Mouse (Mus musculus): Measurements from ENCODE around the gene Fbxl3. TPM values are rescaled to one million over a fixed set of nuclear protein-coding genes. Genes with fewer than 3 reads are reported as not detected.

Fbxl3 gene
- total RNA-seq, 1 experiment, result 32.6 TPM

DNA sequence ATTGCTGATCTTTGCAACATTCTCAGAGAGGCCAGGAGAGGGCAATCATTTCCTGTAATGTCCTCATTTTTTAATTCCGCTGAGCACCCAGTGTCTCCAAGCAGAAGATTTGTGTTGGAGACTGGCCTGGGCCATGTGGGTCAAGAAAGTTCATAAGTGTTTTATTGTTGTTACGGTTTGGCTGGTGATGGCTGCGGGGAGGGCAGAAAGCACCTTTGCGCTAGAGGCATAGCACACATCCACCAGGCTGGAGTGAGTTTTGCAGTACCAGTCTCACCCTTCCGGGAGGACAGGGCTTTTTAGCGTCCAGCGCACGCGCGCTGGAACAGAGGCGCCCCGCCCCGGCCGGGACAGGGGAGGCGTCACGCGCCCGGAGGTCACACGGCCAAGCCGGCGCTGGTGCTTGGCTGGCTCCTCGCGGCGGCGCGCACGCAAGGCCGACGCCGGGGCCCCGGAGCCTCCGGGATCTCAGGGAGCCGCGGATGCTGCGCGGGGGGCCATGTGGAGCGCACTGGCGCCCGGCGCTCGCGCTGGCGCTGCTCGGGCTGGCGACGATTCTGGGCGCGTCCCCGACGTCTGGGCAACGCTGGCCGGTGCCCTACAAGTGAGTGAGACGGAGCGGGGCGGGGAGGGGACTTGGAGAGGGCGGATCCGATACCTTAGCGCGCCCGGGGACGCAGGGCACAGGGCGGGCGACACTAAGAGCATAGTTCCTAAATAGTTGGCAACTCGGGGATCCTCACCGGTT is 29.3 kb downstream of the Fbxl3 start, which contains the start of gene Cln5:
Gene Cln5, plus strand, starts transcription at position 353 of the 748 bp plus-strand sequence.
- in situ Hi-C loops (cut with MboI; ENCODE audit: low sequenced_read_pairs in 2 of 2, unreplicated experiment in 2 of 2), result no loop called here
- 0 out of 2 replicates have a peak, but pooled peaks have one; percentile 14 for TF ChIP-seq HCFC1 (IDR thresholded peaks at IDR 0.05; ENCODE audit: borderline replicate concordance, insufficient read depth, low read length)
- TF ChIP-seq ZC3H11A (IDR thresholded peaks at IDR 0.05; ENCODE audit: borderline replicate concordance, low read depth, low read length), result no peak
- Histone ChIP-seq H3K27ac (ENCODE audit: insufficient read depth, low read depth, low read length, poor library complexity, severe bottlenecking) (peak within 1 kb of the TSS; percentile 74), H3K4me1 (ENCODE audit: control insufficient read depth in 2 of 2, insufficient read depth in 2 of 2, low read length in 2 of 2, poor library complexity in 1 of 2) (peaks cover 0 to 5% of the 10 kb centered on the region in 2 experiments; a peak in 2 of 4 replicates), H3K4me3 (ENCODE audit: insufficient read depth in 1 of 2, low read depth in 1 of 2, low read length in 2 of 2, poor library complexity in 1 of 2, severe bottlenecking in 1 of 2) (peak within 1 kb of the TSS; percentile 73 to 98), H3K36me3 (ENCODE audit: control insufficient read depth, insufficient read depth, low read length, poor library complexity, severe bottlenecking) (peaks cover 16% of the 10 kb centered on the region; the same call in 1 of the 2 replicates), H3K9ac (ENCODE audit: insufficient read depth, low read depth, low read length, poor library complexity, severe bottlenecking) (peak within 1 kb of the TSS; percentile 95), H3K9me3 (ENCODE audit: control insufficient read depth, insufficient read depth, low read depth, low read length) (0 out of 2 replicates have a peak, but pooled peaks cover 1% of the 10 kb centered on the region)
- peak; percentile 77 for DNase-seq (ENCODE audit: low read depth, low spot score)

DNA sequence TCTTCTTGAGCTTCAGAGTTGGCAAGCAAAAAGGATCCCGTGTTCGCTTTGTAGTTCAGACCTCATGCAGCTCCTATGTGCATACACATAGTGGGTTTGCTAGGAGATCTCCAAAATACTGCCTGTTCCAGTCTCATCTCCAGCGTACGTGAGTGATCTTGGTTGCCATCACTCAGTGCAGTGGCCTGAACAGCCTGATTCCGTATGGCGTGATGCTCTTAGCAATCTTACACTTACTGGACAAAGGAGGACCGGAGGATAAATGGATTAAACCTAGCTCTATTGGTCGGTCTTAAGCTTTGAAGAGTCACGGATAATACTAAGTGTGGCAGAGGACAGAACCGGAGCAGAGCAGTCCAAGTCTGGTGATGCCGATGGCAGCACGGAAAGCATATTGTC is 29.9 kb downstream of the Fbxl3 start:
- no peak for TF ChIP-seq HCFC1 (IDR thresholded peaks at IDR 0.05; ENCODE audit: borderline replicate concordance, insufficient read depth, low read length)
- no peak for TF ChIP-seq MAFK (IDR thresholded peaks at IDR 0.05; ENCODE audit: insufficient read depth, low read depth, low read length)
- TF ChIP-seq ZNF384 (IDR thresholded peaks at IDR 0.05; ENCODE audit: low read depth, low read length), result no peak
- TF ChIP-seq ZC3H11A (IDR thresholded peaks at IDR 0.05; ENCODE audit: borderline replicate concordance, low read depth, low read length), result no peak
- no peak for TF ChIP-seq CHD2 (IDR thresholded peaks at IDR 0.05; ENCODE audit: low read depth, low read length)

DNA sequence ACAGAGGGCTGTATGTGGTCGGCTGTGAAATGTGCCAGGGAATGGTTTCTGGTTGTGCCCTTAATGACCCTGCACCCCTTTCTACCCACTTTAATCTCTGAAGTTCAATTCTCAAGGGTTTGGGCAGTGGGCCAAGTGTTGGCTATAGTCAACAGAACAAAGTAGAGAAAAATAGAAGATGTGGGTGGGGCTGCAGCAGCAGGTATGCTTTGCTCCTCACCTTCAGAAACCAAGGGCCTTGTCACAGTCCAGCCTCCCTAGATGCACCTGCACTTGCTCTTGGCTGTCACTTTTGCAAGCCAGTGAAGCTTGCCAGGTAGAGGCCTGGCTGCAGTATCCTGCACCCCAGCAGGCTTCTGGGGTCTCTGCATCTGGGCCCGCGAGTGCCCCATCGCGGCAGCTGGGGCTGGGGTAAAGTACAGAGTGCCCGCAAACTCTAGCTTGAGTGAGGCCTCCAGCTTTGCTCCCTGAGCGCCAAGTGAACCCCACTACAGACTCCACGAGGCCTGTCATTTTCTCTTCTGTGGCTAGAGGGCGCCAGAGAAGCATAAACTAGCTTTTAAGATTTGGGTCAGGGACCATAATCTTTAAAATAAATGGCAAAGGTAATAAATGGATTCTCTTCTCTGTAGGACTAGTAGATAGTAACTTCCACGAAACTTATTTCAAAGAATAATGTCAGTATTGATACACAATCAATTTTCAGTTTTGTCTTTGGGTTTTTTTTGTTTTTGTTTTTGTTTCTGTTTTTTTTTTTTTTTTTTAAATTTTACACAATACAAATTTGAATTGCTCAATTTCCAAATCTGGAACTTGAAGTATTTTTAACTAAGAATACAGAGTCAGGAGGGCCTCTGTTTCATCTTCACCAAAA is 33.8 kb downstream of the Fbxl3 start:
- H3K27ac ChIP-seq (ENCODE audit: insufficient read depth, low read depth, low read length, poor library complexity, severe bottlenecking), result no peak overlapping the region
- TF ChIP-seq MAFK (IDR thresholded peaks at IDR 0.05; ENCODE audit: insufficient read depth, low read depth, low read length) (no peak), ZC3H11A (IDR thresholded peaks at IDR 0.05; ENCODE audit: borderline replicate concordance, low read depth, low read length) (peak; percentile 31; the same call in 1 of the 2 replicates), HCFC1 (IDR thresholded peaks at IDR 0.05; ENCODE audit: borderline replicate concordance, insufficient read depth, low read length) (no peak), ZNF384 (IDR thresholded peaks at IDR 0.05; ENCODE audit: low read depth, low read length) (peak; percentile 52; the same call in 1 of the 2 replicates), CHD2 (IDR thresholded peaks at IDR 0.05; ENCODE audit: low read depth, low read length) (no peak)
- 0 out of 2 replicates have a peak, but pooled peaks cover 1% of the 10 kb centered on the region for H3K9me3 ChIP-seq (ENCODE audit: control insufficient read depth, insufficient read depth, low read depth, low read length)
- in situ Hi-C loops (cut with MboI; ENCODE audit: low sequenced_read_pairs in 2 of 2, unreplicated experiment in 2 of 2), result no loop called here
- no peak overlapping the region for H3K9ac ChIP-seq (ENCODE audit: insufficient read depth, low read depth, low read length, poor library complexity, severe bottlenecking)
- H3K36me3 ChIP-seq (ENCODE audit: control insufficient read depth, insufficient read depth, low read length, poor library complexity, severe bottlenecking), result no peaks in the 10 kb centered on the region
- H3K4me3 ChIP-seq (ENCODE audit: insufficient read depth in 1 of 2, low read depth in 1 of 2, low read length in 2 of 2, poor library complexity in 1 of 2, severe bottlenecking in 1 of 2), result peak overlapping the region in 1 of 2 experiments; percentile 54; a peak in 2 of 4 replicates
- peaks cover 0 to 5% of the 10 kb centered on the region in 2 experiments; a peak in 2 of 4 replicates for H3K4me1 ChIP-seq (ENCODE audit: control insufficient read depth in 2 of 2, insufficient read depth in 2 of 2, low read length in 2 of 2, poor library complexity in 1 of 2)
- DNase-seq (ENCODE audit: low read depth, low spot score), result peak; percentile 69

More for the DNA sequence above, 29.9 kb downstream of the Fbxl3 start:
- H3K9me3 ChIP-seq (ENCODE audit: control insufficient read depth, insufficient read depth, low read depth, low read length), result 0 out of 2 replicates have a peak, but pooled peaks cover 1% of the 10 kb centered on the region
- peaks cover 16% of the 10 kb centered on the region; the same call in 1 of the 2 replicates for H3K36me3 ChIP-seq (ENCODE audit: control insufficient read depth, insufficient read depth, low read length, poor library complexity, severe bottlenecking)
- H3K27ac ChIP-seq (ENCODE audit: insufficient read depth, low read depth, low read length, poor library complexity, severe bottlenecking), result peak overlapping the region; percentile 47; the same call in 1 of the 2 replicates
- in situ Hi-C loops (cut with MboI; ENCODE audit: low sequenced_read_pairs in 2 of 2, unreplicated experiment in 2 of 2), result no loop called here
- H3K4me1 ChIP-seq (ENCODE audit: control insufficient read depth in 2 of 2, insufficient read depth in 2 of 2, low read length in 2 of 2, poor library complexity in 1 of 2), result peaks cover 0 to 5% of the 10 kb centered on the region in 2 experiments; a peak in 2 of 4 replicates
- peak overlapping the region; percentile 73 to 98 for H3K4me3 ChIP-seq (ENCODE audit: insufficient read depth in 1 of 2, low read depth in 1 of 2, low read length in 2 of 2, poor library complexity in 1 of 2, severe bottlenecking in 1 of 2)
- no peak for DNase-seq (ENCODE audit: low read depth, low spot score)
- H3K9ac ChIP-seq (ENCODE audit: insufficient read depth, low read depth, low read length, poor library complexity, severe bottlenecking), result peak overlapping the region; percentile 73

DNA sequence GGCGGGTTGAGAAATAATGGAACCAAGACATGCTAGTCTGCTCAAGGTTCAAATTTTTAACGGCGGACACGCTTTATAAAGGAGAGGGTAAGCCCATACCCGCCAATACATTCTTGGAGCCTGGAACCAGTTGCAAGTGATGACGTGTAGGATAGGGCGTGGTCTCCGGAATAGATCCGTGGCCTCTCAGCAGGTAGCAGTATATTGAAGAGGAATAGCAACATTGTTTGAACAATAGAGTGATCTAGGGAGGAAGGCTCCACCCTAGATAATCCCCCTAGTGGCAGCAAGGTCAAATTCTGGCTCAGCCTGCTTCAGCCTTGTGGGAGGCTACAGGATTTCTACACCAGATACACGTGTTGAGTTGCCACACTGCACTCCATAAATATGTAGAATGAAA is 39.9 kb downstream of the Fbxl3 start:
- in situ Hi-C loops (cut with MboI; ENCODE audit: low sequenced_read_pairs in 2 of 2, unreplicated experiment in 2 of 2), result no loop called here
- TF ChIP-seq MAFK (IDR thresholded peaks at IDR 0.05; ENCODE audit: insufficient read depth, low read depth, low read length) (no peak), CHD2 (IDR thresholded peaks at IDR 0.05; ENCODE audit: low read depth, low read length) (no peak), ZNF384 (IDR thresholded peaks at IDR 0.05; ENCODE audit: low read depth, low read length) (no peak), ZC3H11A (IDR thresholded peaks at IDR 0.05; ENCODE audit: borderline replicate concordance, low read depth, low read length) (no peak), HCFC1 (IDR thresholded peaks at IDR 0.05; ENCODE audit: borderline replicate concordance, insufficient read depth, low read length) (no peak)
- Histone ChIP-seq H3K27ac (ENCODE audit: insufficient read depth, low read depth, low read length, poor library complexity, severe bottlenecking) (no peak overlapping the region), H3K4me1 (ENCODE audit: control insufficient read depth in 2 of 2, insufficient read depth in 2 of 2, low read length in 2 of 2, poor library complexity in 1 of 2) (peaks cover 0 to 3% of the 10 kb centered on the region in 2 experiments; a peak in 2 of 4 replicates), H3K4me3 (ENCODE audit: insufficient read depth in 1 of 2, low read depth in 1 of 2, low read length in 2 of 2, poor library complexity in 1 of 2, severe bottlenecking in 1 of 2) (0 out of 4 replicates have a peak overlapping the region, but pooled peaks of 1 of the 2 experiments have one; percentile 11), H3K36me3 (ENCODE audit: control insufficient read depth, insufficient read depth, low read length, poor library complexity, severe bottlenecking) (no peaks in the 10 kb centered on the region), H3K9me3 (ENCODE audit: control insufficient read depth, insufficient read depth, low read depth, low read length) (no peaks in the 10 kb centered on the region), H3K9ac (ENCODE audit: insufficient read depth, low read depth, low read length, poor library complexity, severe bottlenecking) (no peak overlapping the region)
- peak; percentile 58 for DNase-seq (ENCODE audit: low read depth, low spot score)

Measured in ES-E14 (cell line).